Mouse (Mus musculus): ENCODE data around the gene Alox5. TPM values are rescaled to one million over a fixed set of nuclear protein-coding genes. Genes with fewer than 3 reads are reported as not detected.

The Alox5 gene
- polyA plus RNA-seq, 1 experiment from 2014 or later = 2.7 TPM

- Histone ChIP-seq H3K4me1 (ENCODE audit: control insufficient read depth, insufficient read depth, low read length) (no peaks in the 10 kb centered on the region), H3K27ac (ENCODE audit: low read length) (no peak overlapping the region), H3K9me3 (replicated peaks; ENCODE audit: control insufficient read depth, low read length) (peaks cover 2% of the 10 kb centered on the region; the same call in 1 of the 2 replicates), H3K27me3 (ENCODE audit: control insufficient read depth, insufficient read depth, low read length) (no peaks in the 10 kb centered on the region), H3K36me3 (ENCODE audit: control insufficient read depth, insufficient read depth) (no peaks in the 10 kb centered on the region), H3K4me3 (ENCODE audit: low read length) (no peak overlapping the region), H3K4me2 (ENCODE audit: low read depth, low read length) (no peak overlapping the region), H3K9ac (ENCODE audit: low read length) (no peak overlapping the region)
- ATAC-seq (replicated peaks; ENCODE audit: extremely low read depth, insufficient read depth, low FRiP score) = no peak
- 82% methylated on average over 11 of the region's 11 CpGs for WGBS
These were observed 93.0 kb downstream of the Alox5 start for GRCm38 (mm10) chr6:116367971-116368370.

- Histone ChIP-seq H3K4me1 (ENCODE audit: control insufficient read depth, insufficient read depth, low read length) (no peaks in the 10 kb centered on the region), H3K27ac (ENCODE audit: low read length) (no peak overlapping the region), H3K36me3 (ENCODE audit: control insufficient read depth, insufficient read depth) (no peaks in the 10 kb centered on the region), H3K27me3 (ENCODE audit: control insufficient read depth, insufficient read depth, low read length) (no peaks in the 10 kb centered on the region), H3K4me3 (ENCODE audit: low read length) (no peak overlapping the region), H3K9ac (ENCODE audit: low read length) (no peak overlapping the region), H3K4me2 (ENCODE audit: low read depth, low read length) (no peak overlapping the region), H3K9me3 (replicated peaks; ENCODE audit: control insufficient read depth, low read length) (peaks cover 2% of the 10 kb centered on the region; the same call in 1 of the 2 replicates)
- ATAC-seq (replicated peaks; ENCODE audit: extremely low read depth, insufficient read depth, low FRiP score) = no peak
- WGBS = 85% methylated on average over 4 of the region's 4 CpGs
These were observed 99.0 kb downstream of the Alox5 start for GRCm38 (mm10) chr6:116361993-116362392.

GRCm38 (mm10) chr6:116361463-116361862, 99.5 kb downstream of the Alox5 start:
- H3K4me2 ChIP-seq (ENCODE audit: low read depth, low read length) = no peak overlapping the region
- H3K27ac ChIP-seq (ENCODE audit: low read length) = no peak overlapping the region
- no peaks in the 10 kb centered on the region for H3K36me3 ChIP-seq (ENCODE audit: control insufficient read depth, insufficient read depth)
- no peak for ATAC-seq (replicated peaks; ENCODE audit: extremely low read depth, insufficient read depth, low FRiP score)
- peaks cover 2% of the 10 kb centered on the region; the same call in 1 of the 2 replicates for H3K9me3 ChIP-seq (replicated peaks; ENCODE audit: control insufficient read depth, low read length)
- whole genome bisulfite sequencing = 88% methylated on average over 3 of the region's 3 CpGs
- no peak overlapping the region for H3K4me3 ChIP-seq (ENCODE audit: low read length)
- no peaks in the 10 kb centered on the region for H3K27me3 ChIP-seq (ENCODE audit: control insufficient read depth, insufficient read depth, low read length)
- H3K4me1 ChIP-seq (ENCODE audit: control insufficient read depth, insufficient read depth, low read length) = no peaks in the 10 kb centered on the region
- no peak overlapping the region for H3K9ac ChIP-seq (ENCODE audit: low read length)

Other genes starting within 250 kb of the Alox5 start
- 3.1 and 3.4 TPM in 2 replicates for gene Zfand4, start 197.0 kb downstream of the Alox5 start, polyA plus RNA-seq (2015; fragmentation: Nextera tagmentation; extraction: Ambion mirVana)
- gene March8, start 123.2 kb downstream of the Alox5 start, polyA plus RNA-seq (2015; fragmentation: Nextera tagmentation; extraction: Ambion mirVana) = 25.2 and 26.5 TPM in 2 replicates
- gene Olfr211, start 27.9 kb upstream of the Alox5 start, polyA plus RNA-seq (2015; fragmentation: Nextera tagmentation; extraction: Ambion mirVana) = not detected in 2 replicates
- not detected in 2 replicates for gene Olfr212, start 45.3 kb upstream of the Alox5 start, polyA plus RNA-seq (2015; fragmentation: Nextera tagmentation; extraction: Ambion mirVana)
- gene Olfr213, start 77.3 kb upstream of the Alox5 start, polyA plus RNA-seq (2015; fragmentation: Nextera tagmentation; extraction: Ambion mirVana) = not detected in 2 replicates
- 0.45 and 2.3 TPM in 2 replicates for gene Gm5580, start 90.0 kb upstream of the Alox5 start, polyA plus RNA-seq (2015; fragmentation: Nextera tagmentation; extraction: Ambion mirVana)
- not detected in 2 replicates for gene Olfr214, start 93.1 kb upstream of the Alox5 start, polyA plus RNA-seq (2015; fragmentation: Nextera tagmentation; extraction: Ambion mirVana)
- not detected in 2 replicates for gene Olfr215, start 123.0 kb upstream of the Alox5 start, polyA plus RNA-seq (2015; fragmentation: Nextera tagmentation; extraction: Ambion mirVana)
- 78.8 and 89.8 TPM in 2 replicates for gene Zfp422, start 167.8 kb upstream of the Alox5 start, polyA plus RNA-seq (2015; fragmentation: Nextera tagmentation; extraction: Ambion mirVana)
- 65.7 and 68.9 TPM in 2 replicates for gene Depp1, start 189.4 kb upstream of the Alox5 start, polyA plus RNA-seq (2015; fragmentation: Nextera tagmentation; extraction: Ambion mirVana)
- gene Rassf4, start 212.8 kb upstream of the Alox5 start, polyA plus RNA-seq (2015; fragmentation: Nextera tagmentation; extraction: Ambion mirVana) = 6.2 and 6.5 TPM in 2 replicates